Mouse (Mus musculus) brain, embryonic 14.5 days (tissue): ENCODE data around the gene Setd1b. TPM values are rescaled to one million over a fixed set of nuclear protein-coding genes. Genes with fewer than 3 reads are reported as not detected.
A peak's percentile ranks its signal among the peaks of the same experiment; 100 is the strongest.

Source experiments
- DNase-seq: peaks from one replicate; pipeline ENCODE4 v3.0.0-alpha.2; 2011; ENCODE audit warnings: low read depth
- CTCF ChIP-seq: fragments of 200-500 bp; IDR thresholded peaks from 2 replicates; pipeline ENCODE4 v1.5.1; 2012; ENCODE audit warnings: inconsistent platforms, mild to moderate bottlenecking, moderate library complexity, borderline replicate concordance; ENCODE audit not compliant: insufficient read depth, insufficient read length; ENCODE audit errors: extremely low read depth
- POLR2A ChIP-seq: fragments of 200-500 bp; IDR thresholded peaks from 2 replicates; pipeline ENCODE4 v1.6.1; 2012; ENCODE audit warnings: mild to moderate bottlenecking, inconsistent platforms, borderline replicate concordance; ENCODE audit not compliant: poor library complexity, insufficient read depth, insufficient read length, severe bottlenecking; ENCODE audit errors: extremely low read depth
- polyA plus RNA-seq: library from polyadenylated mRNA; depleted of rRNA; stranded (reverse); fragments of >200 nt; gene quantifications from 2 replicates; pipeline ENCODE4 v1.2.3, GENCODE M21; 2012

The Setd1b gene
- polyA plus RNA-seq, 1 experiment, result 21.0 TPM

DNA sequence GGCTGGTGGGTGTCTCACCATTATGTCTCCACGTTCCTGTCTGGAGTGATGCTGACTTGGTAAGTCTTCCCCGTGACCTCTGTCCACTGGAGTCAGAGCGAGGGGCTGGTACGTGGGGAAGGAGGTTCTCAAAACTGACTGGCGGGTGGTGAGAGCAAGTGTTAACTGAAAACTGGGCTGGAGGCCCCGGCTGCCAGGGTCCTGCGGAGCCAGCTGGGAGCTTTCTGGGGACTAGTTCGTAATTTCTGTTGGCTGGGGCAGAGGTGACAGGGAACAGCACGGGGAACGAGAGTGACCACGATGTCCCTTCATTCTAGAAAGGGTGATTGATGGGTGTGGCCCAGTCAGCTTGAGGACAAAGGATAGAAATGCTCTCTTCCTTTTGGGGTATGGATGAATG is 27.9 kb upstream of the Setd1b start:
- DNase-seq, result no peak
- TF ChIP-seq CTCF, result no peak
- no peak for TF ChIP-seq POLR2A

DNA sequence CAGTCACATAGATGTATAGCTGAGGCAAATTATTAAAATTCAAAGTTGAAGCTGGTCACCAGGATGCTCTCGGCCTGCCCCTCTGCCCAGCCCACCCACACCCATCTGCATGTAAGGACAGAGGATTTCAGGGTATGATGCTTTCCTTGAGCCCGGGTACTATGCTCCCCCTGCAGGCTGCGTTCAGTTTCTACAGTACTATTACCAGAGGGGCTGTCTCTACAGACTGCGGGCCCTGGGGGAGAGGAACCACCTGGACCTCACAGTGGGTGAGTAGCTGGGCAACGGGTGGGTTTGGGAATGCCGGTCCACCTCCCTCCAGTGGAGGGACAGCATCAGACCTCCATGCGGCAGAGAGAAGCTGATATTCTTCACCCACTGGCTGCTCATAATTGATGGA is 27.1 kb upstream of the Setd1b start:
- TF ChIP-seq POLR2A, result no peak
- TF ChIP-seq CTCF, result peak; percentile 58; the same call in 1 of the 2 replicates
- peak; percentile 62 for DNase-seq

DNA sequence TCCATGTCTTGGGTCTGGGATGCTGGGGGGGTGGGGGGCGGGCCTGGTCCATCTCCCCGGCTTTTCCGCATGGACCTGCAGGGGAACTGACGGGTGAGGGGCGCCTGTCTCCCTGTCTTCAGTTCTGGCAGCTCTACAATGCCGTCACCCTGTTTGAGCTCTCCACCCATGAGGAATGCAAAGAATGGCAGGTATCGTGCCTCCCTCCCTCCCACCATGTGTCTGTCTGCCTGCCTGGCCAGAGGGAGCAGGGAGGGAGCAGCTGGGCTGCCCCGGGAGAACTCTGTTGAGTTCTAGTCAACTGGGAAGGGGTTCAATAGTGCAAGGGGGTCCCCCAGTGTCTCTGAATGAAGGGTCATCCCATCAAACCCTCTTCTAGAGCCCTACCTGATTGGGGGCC is 25.9 kb upstream of the Setd1b start:
- no peak for DNase-seq
- no peak for TF ChIP-seq CTCF
- no peak for TF ChIP-seq POLR2A

DNA sequence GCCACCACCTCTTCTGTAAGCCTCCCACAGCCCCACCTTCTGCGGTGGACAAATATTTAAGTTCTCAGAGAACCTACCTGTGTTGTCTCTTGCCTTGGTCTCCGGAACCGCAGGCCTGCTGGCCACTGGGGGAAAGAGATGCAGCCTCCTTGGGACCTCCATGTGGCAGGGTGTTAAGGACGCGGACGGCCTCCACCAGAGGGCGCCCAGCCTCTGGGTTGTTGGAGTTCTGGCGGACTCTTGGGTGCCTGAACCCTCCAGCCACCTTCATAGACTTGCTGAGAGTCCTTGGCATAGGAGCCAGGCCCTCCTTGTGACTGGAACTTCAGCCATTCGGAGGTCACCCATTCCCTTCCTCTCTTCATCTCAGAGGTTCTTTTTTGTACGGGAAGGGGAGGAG is 24.7 kb upstream of the Setd1b start:
- peak; percentile 87 for TF ChIP-seq CTCF
- no peak for TF ChIP-seq POLR2A
- peak; percentile 75 for DNase-seq

DNA sequence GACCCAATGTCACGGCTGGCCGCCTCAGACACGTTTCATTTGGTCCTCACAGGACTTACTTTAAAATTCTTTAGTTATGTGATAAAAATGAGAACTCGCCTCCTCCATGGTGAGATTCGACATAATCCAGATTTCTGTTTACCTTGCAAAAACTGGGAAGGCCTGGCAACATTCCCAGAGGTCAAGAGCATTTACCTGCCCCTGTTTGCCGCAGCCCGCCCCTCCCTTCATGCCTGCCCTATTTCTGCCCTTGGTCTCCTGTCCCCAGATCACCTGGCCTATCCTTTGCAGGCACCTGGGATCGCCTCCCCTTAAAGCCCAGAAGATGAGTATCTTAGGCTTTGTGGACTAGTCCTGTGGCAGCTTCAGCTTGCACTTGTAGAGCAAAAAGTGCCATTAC is 24.2 kb upstream of the Setd1b start:
- DNase-seq, result no peak
- TF ChIP-seq CTCF (no peak), POLR2A (no peak)

DNA sequence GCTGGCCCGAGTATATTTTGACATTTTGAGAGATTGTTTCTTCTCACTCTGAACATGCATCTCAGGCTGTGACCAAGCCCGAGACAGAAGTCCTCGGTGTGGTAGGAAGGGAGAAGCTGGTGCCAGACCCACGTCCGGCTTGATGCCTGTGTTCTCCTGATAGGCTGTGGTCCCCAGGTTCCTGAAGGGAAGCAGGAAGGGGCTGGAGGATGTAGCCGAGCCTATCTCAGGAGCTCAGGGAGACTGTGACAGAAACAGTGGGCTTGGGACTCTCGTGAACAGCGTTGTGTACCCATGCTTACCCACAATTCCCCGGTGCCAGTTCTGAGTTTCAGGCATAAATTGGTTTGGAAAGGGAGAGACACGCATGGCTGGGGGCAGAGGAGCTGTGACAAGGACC is 23.2 kb upstream of the Setd1b start:
- no peak for DNase-seq
- TF ChIP-seq CTCF, result no peak
- no peak for TF ChIP-seq POLR2A

DNA sequence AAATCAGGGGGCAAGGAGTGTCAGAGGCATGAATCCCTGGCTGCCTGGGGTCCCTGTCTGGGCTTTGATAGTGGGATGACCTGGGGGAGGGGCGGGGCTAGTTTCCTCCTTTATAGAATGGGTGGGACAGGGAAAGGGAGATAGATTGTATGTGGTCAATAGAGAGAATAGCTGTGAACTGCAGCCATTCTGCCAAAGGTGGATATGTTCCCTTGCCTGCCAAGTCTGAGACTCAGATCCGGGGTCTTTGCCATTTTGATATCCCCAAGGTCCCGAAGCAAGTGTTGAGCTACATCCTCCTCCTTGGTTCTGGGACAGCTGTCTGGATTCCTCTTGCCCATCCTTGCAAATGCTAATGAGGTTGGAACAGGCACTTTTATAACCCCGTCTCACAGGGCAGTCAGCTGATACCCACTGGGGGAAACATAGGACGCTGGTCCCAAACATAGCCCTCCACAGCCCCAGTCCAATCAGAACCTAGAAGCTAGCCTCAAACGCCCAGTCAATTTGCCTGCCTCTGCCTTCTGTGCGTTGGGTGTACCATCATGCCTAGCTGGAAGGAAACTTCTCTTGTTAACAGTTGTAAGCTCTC is 21.3 kb upstream of the Setd1b start:
- no peak for DNase-seq
- TF ChIP-seq POLR2A (no peak), CTCF (no peak)

DNA sequence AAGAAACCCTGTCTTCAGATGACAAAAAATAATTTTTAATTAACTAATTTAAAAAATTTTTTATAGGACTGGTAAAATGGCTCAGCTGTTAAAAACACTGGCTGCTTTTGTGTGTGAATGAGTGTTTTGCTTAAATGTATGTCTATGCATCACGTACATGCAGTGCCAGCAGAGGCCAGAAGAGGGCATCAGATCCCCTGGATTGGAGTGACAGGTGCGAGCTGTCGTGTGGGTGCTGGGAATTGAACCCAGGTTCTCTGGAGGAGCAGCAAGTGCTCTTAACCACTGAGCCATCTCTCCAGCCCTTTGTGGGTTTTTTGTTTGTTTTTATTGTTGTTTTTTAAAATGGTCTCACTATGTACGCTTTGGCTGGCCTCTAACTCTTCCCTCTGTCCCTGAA is 19.8 kb upstream of the Setd1b start:
- no peak for DNase-seq
- TF ChIP-seq CTCF (peak; percentile 46; the same call in 1 of the 2 replicates), POLR2A (no peak)

DNA sequence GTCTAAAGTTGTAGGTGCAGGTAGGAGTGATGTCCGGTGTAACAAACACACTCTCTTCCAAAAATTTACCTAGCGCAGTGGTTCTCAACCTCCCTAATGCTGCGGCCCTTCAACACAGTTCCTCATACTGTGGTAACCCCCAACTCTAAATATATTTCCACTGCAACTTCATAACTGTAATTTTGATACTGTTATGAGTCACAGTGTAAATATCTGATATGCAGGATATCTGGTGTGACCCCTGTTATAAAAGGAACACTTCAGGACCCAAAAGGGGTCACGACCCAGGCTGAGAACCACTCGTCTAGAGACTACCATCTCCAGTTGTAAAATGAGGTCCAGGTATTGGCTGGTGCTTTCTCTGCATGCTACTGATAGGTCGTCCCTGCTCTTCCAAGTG is 16.9 kb upstream of the Setd1b start:
- TF ChIP-seq CTCF (no peak), POLR2A (no peak)
- no peak for DNase-seq

DNA sequence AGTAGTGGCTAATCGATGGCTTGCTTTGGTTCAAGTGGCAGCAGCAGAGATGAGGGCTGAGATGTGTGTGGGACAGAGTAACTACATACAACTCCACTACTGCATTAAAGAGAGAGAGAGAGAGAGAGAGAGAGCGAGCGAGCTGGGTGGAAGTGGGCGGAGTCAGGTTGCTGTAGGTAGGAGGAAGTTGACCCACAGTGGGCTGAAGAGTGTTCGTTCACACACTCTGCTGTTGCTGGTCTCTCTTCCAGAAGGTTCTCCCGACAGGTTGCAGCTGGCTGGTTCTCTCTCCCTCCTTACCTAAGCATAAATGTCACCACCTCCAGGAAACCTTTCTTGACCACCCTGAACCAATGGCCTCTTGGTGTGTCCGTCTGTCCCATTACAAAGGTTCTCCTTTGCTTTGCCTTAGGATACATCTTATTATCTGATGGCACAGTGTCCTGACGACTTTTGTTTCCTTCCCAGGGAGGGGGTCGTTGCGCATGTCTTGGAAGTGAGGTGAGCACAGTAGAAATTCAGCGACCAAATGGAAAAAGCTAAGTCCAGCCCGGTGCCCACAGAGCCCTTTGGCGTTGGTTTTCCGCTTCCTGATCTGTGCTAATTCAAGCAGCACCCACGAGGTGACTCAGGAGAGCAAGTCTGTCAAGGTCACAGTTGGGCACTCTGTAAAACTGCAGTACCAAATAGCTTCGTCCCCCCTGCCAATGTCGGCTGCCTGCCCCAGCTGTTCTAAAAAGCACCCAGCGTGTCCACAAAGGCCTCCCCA is 16.2 kb upstream of the Setd1b start:
- TF ChIP-seq POLR2A (no peak), CTCF (no peak)
- DNase-seq, result no peak

DNA sequence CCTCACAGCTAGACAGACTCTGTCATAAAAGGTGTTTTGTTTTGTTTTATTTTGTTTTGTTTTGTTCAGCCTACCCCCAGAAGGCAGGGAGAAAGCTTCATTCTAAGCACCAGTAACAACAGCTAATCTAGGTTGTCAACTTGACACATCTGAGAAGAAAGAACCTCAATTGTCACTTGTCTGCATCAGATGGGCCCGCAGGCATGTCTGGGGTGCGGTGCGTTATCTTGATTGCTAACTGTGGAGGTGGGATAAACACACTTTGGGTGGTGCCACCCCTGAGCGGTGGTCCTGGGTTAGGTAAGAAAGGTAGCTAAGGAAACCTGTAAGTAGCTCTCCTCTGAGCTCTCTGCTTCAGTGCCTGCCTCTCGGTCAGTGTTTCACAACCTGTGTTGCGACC is 15.0 kb upstream of the Setd1b start:
- no peak for TF ChIP-seq CTCF
- no peak for TF ChIP-seq POLR2A
- DNase-seq, result no peak

DNA sequence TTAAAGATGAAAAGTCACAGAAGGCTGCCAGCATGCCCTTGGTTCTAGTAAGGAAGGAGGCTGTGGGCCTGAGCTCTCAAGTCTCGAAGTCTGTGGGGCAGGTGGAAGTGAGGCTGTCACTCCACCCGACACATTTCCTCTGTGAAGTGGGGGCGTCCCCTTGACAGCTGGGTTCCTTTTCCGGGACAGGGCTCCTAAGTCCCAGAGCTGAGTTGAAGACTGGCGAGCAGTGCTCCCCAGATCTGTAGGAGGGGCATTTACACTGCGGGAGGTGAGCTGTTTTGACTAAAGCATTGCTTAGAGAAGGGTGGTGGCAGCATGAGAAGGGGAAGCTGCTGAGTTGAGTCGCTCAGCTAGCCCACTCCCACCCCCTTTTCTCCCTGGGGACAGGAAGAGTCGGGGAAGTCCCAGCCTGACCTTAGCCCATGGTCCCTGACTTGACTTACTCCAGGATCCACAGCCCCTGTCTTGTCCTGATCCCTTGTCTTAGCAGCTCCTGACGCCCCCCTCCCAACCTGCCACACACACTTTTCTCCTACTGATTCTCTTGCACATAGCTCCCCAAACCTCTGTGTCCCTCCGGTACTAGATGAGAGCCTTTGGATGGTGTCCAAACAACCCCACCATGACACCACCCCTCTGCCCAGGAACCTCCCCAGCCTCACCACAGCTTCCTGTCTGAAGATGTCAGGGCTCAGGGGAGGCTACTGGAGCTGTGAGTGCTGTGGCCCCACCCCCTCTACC is 13.4 kb upstream of the Setd1b start:
- no peak for DNase-seq

More for the DNA sequence above, 13.4 kb upstream of the Setd1b start:
- TF ChIP-seq CTCF (no peak), POLR2A (no peak)
